Mouse (Mus musculus) T-helper 2 cell (primary cell): ENCODE measurements around the gene Aff3.

Experiments used
- in situ Hi-C: fragments of 300-600 bp; cut with MboI, MseI; formaldehyde crosslinking; loops from one replicate; pipeline ENCODE4 v1.15.1; 2025; ENCODE audit warnings: high pct_unique_total_duplicates

Aff3 gene

GRCm38 (mm10) chr1:38394493-38394892 is 270.3 kb downstream of the Aff3 start:
- in situ Hi-C loops, result loop anchor here (10.0 kb wide), 1 partner anchor 390 kb away; no protein-coding TSS in a partner anchor

GRCm38 (mm10) chr1:38393516-38393915 is 271.2 kb downstream of the Aff3 start:
- in situ Hi-C loops, result loop anchor here (10.0 kb wide), 1 partner anchor 391 kb away; no protein-coding TSS in a partner anchor

- in situ Hi-C loops, result loop anchor here (10.0 kb wide), 1 partner anchor 392 kb away; no protein-coding TSS in a partner anchor
Measured at GRCm38 (mm10) chr1:38392928-38393327, 271.8 kb downstream of the Aff3 start.

- in situ Hi-C loops, result loop anchor here (10.0 kb wide), 1 partner anchor 394 kb away; no protein-coding TSS in a partner anchor
Measured at GRCm38 (mm10) chr1:38390886-38391249, 273.9 kb downstream of the Aff3 start.

- in situ Hi-C loops, result loop anchor here (10.0 kb wide), 1 partner anchor 394 kb away; no protein-coding TSS in a partner anchor
Measured at GRCm38 (mm10) chr1:38390235-38390885, 274.4 kb downstream of the Aff3 start.

- in situ Hi-C loops, result no loop called here
Measured at GRCm38 (mm10) chr1:38389576-38389975, 275.2 kb downstream of the Aff3 start.

GRCm38 (mm10) chr1:38388466-38388865 is 276.3 kb downstream of the Aff3 start:
- in situ Hi-C loops, result no loop called here

- in situ Hi-C loops, result no loop called here
Measured at GRCm38 (mm10) chr1:38387438-38387837, 277.3 kb downstream of the Aff3 start.

GRCm38 (mm10) chr1:38384457-38385121 is 280.2 kb downstream of the Aff3 start:
- in situ Hi-C loops, result no loop called here

- in situ Hi-C loops, result no loop called here
Measured at GRCm38 (mm10) chr1:38384010-38384409, 280.7 kb downstream of the Aff3 start.

- in situ Hi-C loops, result no loop called here
Measured at GRCm38 (mm10) chr1:38382683-38383082, 282.1 kb downstream of the Aff3 start.

- in situ Hi-C loops, result no loop called here
Measured at GRCm38 (mm10) chr1:38377930-38378329, 286.8 kb downstream of the Aff3 start.

- in situ Hi-C loops, result no loop called here
Measured at GRCm38 (mm10) chr1:38369166-38369565, 295.6 kb downstream of the Aff3 start.

- in situ Hi-C loops, result no loop called here
Measured at GRCm38 (mm10) chr1:38368081-38368689, 296.6 kb downstream of the Aff3 start.

- in situ Hi-C loops, result no loop called here
Measured at GRCm38 (mm10) chr1:38367404-38368080, 297.2 kb downstream of the Aff3 start.

GRCm38 (mm10) chr1:38363856-38364255 is 300.9 kb downstream of the Aff3 start:
- in situ Hi-C loops, result no loop called here

- in situ Hi-C loops, result no loop called here
Measured at GRCm38 (mm10) chr1:38362275-38362674, 302.5 kb downstream of the Aff3 start.

GRCm38 (mm10) chr1:38358797-38359349 is 305.9 kb downstream of the Aff3 start:
- in situ Hi-C loops, result no loop called here

- in situ Hi-C loops, result no loop called here
Measured at GRCm38 (mm10) chr1:38357933-38358796, 306.6 kb downstream of the Aff3 start.

- in situ Hi-C loops, result no loop called here
Measured at GRCm38 (mm10) chr1:38354585-38354984, 310.2 kb downstream of the Aff3 start.

GRCm38 (mm10) chr1:38347346-38347745 is 317.4 kb downstream of the Aff3 start:
- in situ Hi-C loops, result no loop called here
